Mouse (Mus musculus) brain, embryonic 14.5 days (tissue): ENCODE data around the gene Pcx.

Experiments used
- CTCF ChIP-seq: fragments of 200-500 bp; IDR thresholded peaks from 2 replicates; pipeline ENCODE4 v1.5.1; 2012; ENCODE audit warnings: inconsistent platforms, mild to moderate bottlenecking, moderate library complexity, borderline replicate concordance; ENCODE audit not compliant: insufficient read depth, insufficient read length; ENCODE audit errors: extremely low read depth
- POLR2A ChIP-seq: fragments of 200-500 bp; IDR thresholded peaks from 2 replicates; pipeline ENCODE4 v1.6.1; 2012; ENCODE audit warnings: mild to moderate bottlenecking, inconsistent platforms, borderline replicate concordance; ENCODE audit not compliant: poor library complexity, insufficient read depth, insufficient read length, severe bottlenecking; ENCODE audit errors: extremely low read depth

DNA sequence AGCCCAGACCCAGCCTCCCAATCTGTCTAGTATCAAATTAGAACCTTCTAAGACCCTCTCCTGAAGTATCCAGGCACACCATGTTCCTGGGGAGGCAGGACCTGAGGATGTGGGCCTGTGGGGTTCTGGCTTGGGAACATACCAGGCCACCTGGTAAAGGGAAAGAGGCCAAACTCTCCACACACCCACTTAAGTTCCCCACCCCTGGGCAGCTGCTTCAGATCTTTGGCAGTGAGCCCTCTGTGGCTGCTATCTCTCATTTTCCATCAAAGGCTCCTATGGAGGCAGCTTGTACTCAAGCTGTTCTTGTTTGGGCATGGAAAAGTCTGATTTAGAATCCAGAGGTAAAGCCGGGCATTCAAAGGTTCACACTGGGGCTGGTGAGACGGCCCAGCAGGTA lies 22.4 kb upstream of the Pcx start:
- TF ChIP-seq CTCF (no peak), POLR2A (no peak)
